Mouse (Mus musculus) ES-E14 (cell line): ENCODE results near the gene B230104I21Rik. TPM values are rescaled to one million over a fixed set of nuclear protein-coding genes. Genes with fewer than 3 reads are reported as not detected.

Source experiments
- DNase-seq: peaks from one replicate; pipeline ENCODE4 v3.0.0-alpha.2; 2013; ENCODE audit warnings: low read depth, low spot score
- H3K27ac ChIP-seq: 2 replicates; pipeline ENCODE4 v1.5.1; 2012; ENCODE audit warnings: low read depth, mild to moderate bottlenecking, low read length, moderate library complexity, mixed read lengths; ENCODE audit not compliant: poor library complexity, insufficient read depth, severe bottlenecking
- H3K36me3 ChIP-seq: 2 replicates; pipeline ENCODE4 v1.6.1; 2012; ENCODE audit warnings: mild to moderate bottlenecking, low read length, moderate library complexity, mixed read lengths; ENCODE audit not compliant: control insufficient read depth, poor library complexity, insufficient read depth, severe bottlenecking
- H3K4me1 ChIP-seq, 2 experiments: fragments of 150-350 bp in 1 of 2; sonication (generic) in 1 of 2; 2 replicates each; pipeline ENCODE4 v1.6.1; 2012; ENCODE audit warnings: low read length in 2 of 2, mild to moderate bottlenecking in 1 of 2, mixed read lengths in 1 of 2; ENCODE audit not compliant: control insufficient read depth in 2 of 2, insufficient read depth in 2 of 2, poor library complexity in 1 of 2
- H3K4me3 ChIP-seq, 2 experiments: fragments of 150-350 bp in 1 of 2; sonication (generic) in 1 of 2; 2 replicates each; pipeline ENCODE4 v1.5.1; 2012; ENCODE audit warnings: low read length in 2 of 2, low read depth in 1 of 2, mild to moderate bottlenecking in 1 of 2, mixed read lengths in 1 of 2; ENCODE audit not compliant: insufficient read depth in 1 of 2, poor library complexity in 1 of 2, severe bottlenecking in 1 of 2
- H3K9ac ChIP-seq: 2 replicates; pipeline ENCODE4 v1.6.1; 2012; ENCODE audit warnings: low read depth, mild to moderate bottlenecking, low read length, mixed read lengths; ENCODE audit not compliant: poor library complexity, insufficient read depth, severe bottlenecking
- H3K9me3 ChIP-seq: fragments of 150-350 bp; sonication (generic); 2 replicates; pipeline ENCODE4 v1.6.1; 2012; ENCODE audit warnings: low read depth, mild to moderate bottlenecking, low read length; ENCODE audit not compliant: control insufficient read depth, insufficient read depth
- CHD2 ChIP-seq: IDR thresholded peaks from 2 replicates; pipeline ENCODE4 v1.6.1; 2014; ENCODE audit warnings: mild to moderate bottlenecking, low read depth, low read length, inconsistent platforms
- HCFC1 ChIP-seq: IDR thresholded peaks from 2 replicates; pipeline ENCODE4 v1.6.1; 2012; ENCODE audit warnings: low read length, inconsistent platforms, borderline replicate concordance; ENCODE audit not compliant: insufficient read depth
- MAFK ChIP-seq: IDR thresholded peaks from 2 replicates; pipeline ENCODE4 v1.6.1; 2014; ENCODE audit warnings: mild to moderate bottlenecking, low read depth, low read length, inconsistent platforms; ENCODE audit not compliant: insufficient read depth
- ZC3H11A ChIP-seq: IDR thresholded peaks from 2 replicates; pipeline ENCODE4 v1.6.1; 2012; ENCODE audit warnings: low read depth, mild to moderate bottlenecking, inconsistent platforms, low read length, borderline replicate concordance
- ZNF384 ChIP-seq: IDR thresholded peaks from 2 replicates; pipeline ENCODE4 v1.6.1; 2012; ENCODE audit warnings: low read depth, low read length, inconsistent platforms
- in situ Hi-C, 2 experiments: fragments of 600-800 bp; cut with MboI; formaldehyde crosslinking; loops; one replicate each; pipeline ENCODE4 v1.15.1; 2025; ENCODE audit warnings: low sequenced_read_pairs in 2 of 2, inconsistent platforms in 1 of 2; ENCODE audit not compliant: unreplicated experiment in 2 of 2
- total RNA-seq: library from RNA; depleted of rRNA; stranded (reverse); fragments of 300-350 nt; gene quantifications from 2 replicates; pipeline ENCODE4 v1.2.3, GENCODE M21; 2012; rRNA removed

B230104I21Rik gene
- total RNA-seq, 1 experiment, result not detected

DNA sequence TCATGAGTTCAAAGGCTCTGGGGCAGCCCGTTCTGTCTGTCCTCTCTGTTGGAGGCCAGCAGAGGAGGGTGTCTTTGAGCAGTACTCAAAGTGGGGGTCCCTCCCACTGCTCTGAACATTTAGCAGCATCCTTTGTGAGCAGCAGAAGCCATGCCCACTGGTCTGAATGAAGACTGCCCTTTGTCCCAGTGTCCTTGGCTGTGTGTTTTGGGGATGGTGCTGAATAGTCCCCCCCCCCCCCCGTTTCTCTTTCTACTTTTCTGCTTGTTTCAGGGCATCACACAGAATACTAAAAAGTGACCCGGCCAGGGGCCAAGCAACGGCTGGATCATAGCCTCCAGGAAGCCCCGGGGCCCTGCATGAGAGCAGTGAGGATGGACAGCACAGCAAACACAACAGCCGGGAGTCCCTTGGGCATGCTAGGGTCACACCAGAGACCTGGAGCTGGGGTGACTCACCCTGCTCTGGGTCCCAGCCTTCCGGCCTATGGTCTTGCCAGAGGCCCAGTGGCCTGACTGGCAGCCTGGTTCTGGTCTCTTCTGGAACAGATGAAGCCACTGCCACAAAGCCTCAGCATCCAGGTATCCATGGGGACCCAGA, 58.3 kb downstream of the B230104I21Rik start:
- no peaks in the 10 kb centered on the region for H3K36me3 ChIP-seq
- no peak overlapping the region for H3K27ac ChIP-seq
- H3K4me1 ChIP-seq, result peaks cover 0 to 7% of the 10 kb centered on the region in 2 experiments; a peak in 1 of 4 replicates
- in situ Hi-C loops, result no loop called here
- TF ChIP-seq ZNF384, result no peak
- TF ChIP-seq ZC3H11A, result no peak
- no peak for TF ChIP-seq HCFC1
- no peak for TF ChIP-seq MAFK
- TF ChIP-seq CHD2, result no peak
- no peaks in the 10 kb centered on the region for H3K9me3 ChIP-seq
- no peak for DNase-seq
- H3K4me3 ChIP-seq, result no peak overlapping the region
- H3K9ac ChIP-seq, result no peak overlapping the region

DNA sequence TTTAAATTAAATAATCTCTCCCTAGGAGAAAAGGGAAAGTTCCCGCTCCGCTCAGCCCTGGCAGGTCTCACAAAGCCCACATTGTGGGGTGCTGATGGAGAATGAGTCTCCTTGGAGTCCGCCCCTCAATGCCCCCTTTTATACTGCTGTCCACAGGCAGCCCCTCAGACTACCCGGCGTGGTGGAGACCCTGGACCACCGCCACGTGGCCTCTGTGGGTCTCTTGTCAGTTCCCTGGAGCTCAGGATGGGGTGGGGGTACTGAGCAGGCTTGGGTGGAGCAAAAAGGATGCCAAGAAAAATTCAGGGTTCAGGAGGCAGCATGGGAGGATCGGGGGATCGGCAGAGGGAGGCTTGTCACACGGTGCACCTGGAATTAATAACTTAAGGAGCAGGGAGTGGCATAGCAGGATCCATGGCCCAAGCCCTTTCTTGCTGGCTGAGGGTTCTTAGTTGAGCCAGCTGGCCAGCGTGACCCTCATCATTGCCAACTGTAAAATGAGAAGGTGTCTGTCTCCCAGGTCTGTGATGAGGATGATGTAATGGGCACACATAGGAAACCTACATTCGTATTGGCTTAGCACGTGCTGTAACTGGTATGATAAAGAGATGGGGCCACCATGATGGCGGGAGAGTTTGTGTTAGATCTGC, 60.9 kb downstream of the B230104I21Rik start:
- Histone ChIP-seq H3K9ac (no peak overlapping the region), H3K27ac (no peak overlapping the region), H3K36me3 (no peaks in the 10 kb centered on the region), H3K9me3 (no peaks in the 10 kb centered on the region), H3K4me3 (no peak overlapping the region), H3K4me1 (peaks cover 0 to 7% of the 10 kb centered on the region in 2 experiments; a peak in 1 of 4 replicates)
- DNase-seq, result no peak
- in situ Hi-C loops, result no loop called here
- no peak for TF ChIP-seq CHD2
- no peak for TF ChIP-seq MAFK
- no peak for TF ChIP-seq ZC3H11A
- no peak for TF ChIP-seq HCFC1
- TF ChIP-seq ZNF384, result no peak

Other genes with a start within 250 kb of the B230104I21Rik start
- 2.6 and 4.5 TPM in 2 replicates for gene Trp73, start 195.9 kb upstream of the B230104I21Rik start, total RNA-seq
- gene Wrap73, start 193.8 kb upstream of the B230104I21Rik start, total RNA-seq, result 24.9 and 29.0 TPM in 2 replicates
- 64.5 and 68.1 TPM in 2 replicates for gene Tprgl, start 175.5 kb upstream of the B230104I21Rik start, total RNA-seq
- 5.6 and 12.7 TPM in 2 replicates for gene Megf6, start 165.4 kb upstream of the B230104I21Rik start, total RNA-seq
- gene Arhgef16, start 34.5 kb upstream of the B230104I21Rik start, total RNA-seq, result 4.2 and 6.8 TPM in 2 replicates